Mouse (Mus musculus): ENCODE measurements around the gene Ftsj3.

The Ftsj3 gene

DNA sequence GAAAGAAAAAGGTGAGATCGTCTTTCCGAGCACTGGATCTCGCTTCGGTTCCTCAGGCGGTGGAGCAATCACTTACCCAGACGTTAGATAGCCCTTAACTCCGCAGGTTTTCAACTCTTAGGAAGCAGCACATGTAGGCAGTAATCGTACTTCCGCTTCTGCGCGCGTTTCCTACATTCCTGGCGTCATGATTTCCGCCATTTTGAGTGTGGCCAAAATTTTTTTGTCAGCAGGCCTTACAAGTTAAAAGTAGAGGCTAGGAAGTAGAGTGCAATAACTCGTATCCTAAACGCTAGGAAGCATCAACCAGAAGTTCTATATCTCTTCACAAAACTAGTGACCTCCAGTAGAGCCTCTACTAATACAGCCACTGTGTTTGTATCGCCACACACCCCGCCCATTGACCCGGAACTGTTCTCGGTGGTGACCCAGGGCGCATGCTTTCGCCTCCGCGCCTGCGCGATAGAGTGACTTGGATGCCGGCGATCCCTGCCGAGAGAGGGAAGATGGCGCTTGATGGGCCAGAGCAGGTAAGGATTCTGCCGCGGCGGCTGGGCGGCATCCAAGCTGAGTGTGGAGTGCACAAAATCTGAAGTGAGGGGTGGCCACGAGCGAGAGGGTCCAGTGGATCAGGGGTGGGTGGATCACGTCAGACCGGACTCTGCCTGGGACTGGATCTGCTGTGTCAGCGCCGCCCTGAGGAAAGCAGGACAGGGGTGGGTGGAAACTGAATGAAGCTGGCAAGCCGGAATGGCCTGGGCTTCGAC is at the start of gene Ftsj3, which contains the start of gene Psmc5:
TSS of gene Ftsj3 (minus strand) at position 395 of the 767 bp plus-strand sequence.
TSS of gene Psmc5 (plus strand) at position 470 of the 767 bp plus-strand sequence.
- DNase-seq (ENCODE audit: extremely low spot score) = peak; percentile 96

DNA sequence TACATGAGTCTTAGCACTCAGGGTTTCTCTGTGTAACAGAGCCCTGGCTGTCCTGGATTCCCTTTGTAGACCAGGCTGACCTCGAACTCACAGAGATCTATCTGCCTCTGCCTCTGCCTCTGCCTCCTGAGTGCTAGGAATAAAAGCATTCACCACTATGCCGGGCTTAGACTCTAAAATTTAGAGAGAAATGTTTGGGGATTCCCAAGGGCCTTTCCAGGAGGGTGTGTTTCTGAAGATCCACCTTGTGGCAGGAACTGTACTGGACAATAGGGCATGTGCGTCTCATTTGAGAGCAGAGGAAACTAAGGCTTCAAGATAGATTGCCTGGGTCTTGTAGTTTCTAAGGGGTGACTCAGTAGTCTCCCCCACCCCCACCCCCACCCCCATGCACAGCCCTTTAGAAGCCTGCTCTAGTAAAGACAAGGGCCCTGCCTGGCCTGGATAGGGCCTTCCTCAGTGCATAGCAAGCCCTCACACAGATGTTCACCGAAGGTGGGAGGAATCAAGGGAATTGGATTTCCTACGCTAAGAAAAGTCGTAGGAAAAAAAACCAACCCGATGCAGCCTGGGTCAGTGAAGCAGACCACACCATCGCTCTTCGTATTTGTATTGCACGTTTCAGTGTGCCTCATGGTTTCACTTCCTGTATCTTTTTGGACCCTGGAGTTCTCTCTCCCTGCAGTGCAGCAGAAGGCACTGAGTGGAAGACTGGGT is 49.6 kb upstream of the Ftsj3 start:
- no peak for DNase-seq (ENCODE audit: extremely low spot score)

DNA sequence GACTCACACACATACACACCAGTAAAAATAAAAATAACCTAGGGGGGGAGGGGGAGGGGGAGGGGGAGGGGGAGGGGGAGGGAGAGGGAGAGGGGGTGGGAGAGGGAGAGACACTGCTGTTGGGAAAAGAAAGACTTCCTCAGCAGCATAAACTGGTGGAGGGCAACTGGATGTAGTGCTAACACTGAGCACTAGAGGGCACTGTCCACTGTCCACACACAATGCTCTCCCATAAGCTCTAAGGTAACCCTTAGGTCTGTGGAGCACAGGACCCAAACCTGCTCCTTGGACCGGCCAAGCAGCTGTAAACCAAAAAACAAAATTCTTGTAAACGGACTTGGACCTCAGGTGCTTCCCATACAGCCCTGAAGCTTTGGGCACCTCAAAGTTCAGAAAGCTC is 46.8 kb upstream of the Ftsj3 start:
- peak; percentile 74 for DNase-seq (ENCODE audit: extremely low spot score)

DNA sequence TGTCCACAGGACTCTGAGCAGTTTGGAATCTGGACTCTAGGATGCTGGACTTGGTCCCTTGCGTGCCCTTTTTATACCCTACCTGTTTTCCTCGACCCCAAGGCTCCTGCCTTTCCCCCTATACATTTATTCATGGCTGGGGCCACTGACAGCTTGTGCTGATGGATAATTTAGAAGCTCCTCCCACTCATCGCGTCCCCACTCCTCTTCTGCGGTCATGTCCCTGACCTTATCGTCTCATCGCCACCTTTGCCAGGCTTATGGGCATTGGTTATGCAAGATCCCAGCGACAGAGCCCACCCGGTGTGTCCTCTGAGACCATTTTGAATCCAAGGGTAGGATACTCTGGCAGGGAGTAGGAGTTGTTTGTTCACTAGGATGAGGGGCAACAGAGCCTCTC is 45.9 kb upstream of the Ftsj3 start, which contains the start of gene Gh:
TSS of gene Gh (minus strand) at position 101 of the 400 bp plus-strand sequence.
- no peak for DNase-seq (ENCODE audit: extremely low spot score)

DNA sequence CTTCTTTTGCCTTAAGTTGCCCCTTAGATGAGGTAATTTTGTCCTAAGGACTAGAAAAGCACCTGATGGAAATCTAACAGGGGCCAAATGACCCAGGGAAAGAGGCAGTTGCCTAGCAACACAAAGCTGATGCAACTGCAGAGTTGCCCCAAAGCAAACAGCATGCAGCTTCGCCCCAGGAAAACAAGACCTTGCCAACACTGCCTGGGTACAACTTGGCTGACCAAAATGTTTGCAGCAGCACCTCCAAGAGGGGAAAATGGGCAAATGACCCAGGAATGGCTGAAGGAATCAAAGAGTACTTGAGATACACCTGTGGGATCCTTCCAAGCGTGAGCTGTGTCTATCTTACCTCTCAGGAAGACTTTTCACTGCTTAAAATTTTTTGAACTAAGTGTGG is 36.0 kb upstream of the Ftsj3 start:
- no peak for DNase-seq (ENCODE audit: extremely low spot score)

DNA sequence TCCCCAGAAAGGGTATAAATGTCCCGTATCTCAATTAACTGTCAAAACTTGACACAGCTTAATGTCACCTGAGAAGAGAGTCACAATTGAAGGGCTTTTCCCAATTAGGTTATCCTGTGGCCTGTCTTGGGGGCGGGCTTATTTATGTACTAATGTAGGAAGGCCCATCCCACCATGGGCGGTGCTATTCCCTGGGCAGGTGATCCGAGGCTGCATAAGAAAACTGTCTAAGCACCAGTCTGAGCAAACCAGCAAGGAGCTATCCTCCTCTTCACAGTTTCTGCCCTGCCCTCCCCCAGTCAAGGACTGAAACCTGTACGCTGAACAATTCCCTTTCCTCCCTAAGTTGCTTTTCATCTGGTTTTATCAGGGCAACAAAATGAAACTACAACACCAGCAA is 34.5 kb upstream of the Ftsj3 start:
- DNase-seq (ENCODE audit: extremely low spot score) = no peak

DNA sequence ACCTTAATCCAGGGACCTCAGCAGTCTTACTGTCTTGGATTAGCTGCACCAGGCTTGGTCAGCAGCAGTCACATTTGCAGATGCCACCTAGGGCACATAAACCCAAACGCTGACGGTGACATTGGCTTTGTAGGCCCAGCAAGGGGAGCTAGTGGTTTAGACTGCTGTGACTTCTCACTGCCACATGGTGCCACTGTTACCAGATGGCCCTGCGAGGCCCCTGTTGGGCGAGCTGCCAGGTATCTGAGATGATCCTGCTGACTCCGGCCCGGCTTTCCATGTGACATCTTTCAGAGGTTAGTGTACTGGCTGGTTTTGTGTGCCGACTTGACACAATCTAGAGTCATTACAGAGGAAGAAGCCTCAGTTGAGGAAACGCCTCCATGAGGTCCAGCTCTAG is 33.5 kb upstream of the Ftsj3 start:
- DNase-seq (ENCODE audit: extremely low spot score) = no peak

DNA sequence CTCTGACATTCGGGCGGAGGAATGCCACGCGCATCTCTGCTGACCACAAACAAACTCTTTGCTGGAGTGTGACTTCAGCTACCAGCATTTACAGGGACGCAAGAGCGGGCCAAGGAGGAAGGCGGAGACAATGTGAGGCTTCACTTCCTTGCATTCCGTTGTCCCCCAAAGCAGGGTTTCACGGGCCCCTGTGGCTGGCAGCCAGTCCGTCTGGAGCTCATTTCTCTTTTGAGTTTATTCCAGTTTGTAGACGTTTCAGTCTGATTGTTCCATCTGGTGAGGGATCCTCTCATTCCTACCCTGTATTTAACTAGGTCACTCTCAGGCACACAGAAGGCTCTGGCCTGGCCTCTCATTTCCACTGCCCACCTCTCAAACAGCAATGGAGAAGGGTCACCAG is 31.1 kb upstream of the Ftsj3 start:
- no peak for DNase-seq (ENCODE audit: extremely low spot score)

DNA sequence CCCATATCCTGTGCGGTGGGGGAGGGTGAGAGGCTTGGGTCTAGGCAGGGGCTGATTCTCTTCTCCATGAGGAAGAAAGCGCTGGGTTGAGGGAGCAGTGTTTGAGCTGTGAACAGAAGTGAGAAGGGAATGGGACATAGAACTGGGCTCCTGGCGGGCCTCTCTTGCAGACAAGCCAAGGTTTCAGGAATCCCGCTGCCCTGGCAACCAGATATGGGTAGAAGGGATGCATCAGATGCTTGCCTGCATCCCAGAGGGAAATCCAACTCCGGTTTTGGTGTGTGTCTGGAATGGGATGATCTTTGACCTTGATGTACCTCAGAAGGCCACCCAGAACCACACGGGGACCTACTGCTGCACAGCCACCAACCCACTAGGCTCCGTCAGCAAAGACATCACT is 30.3 kb upstream of the Ftsj3 start:
- no peak for DNase-seq (ENCODE audit: extremely low spot score)

DNA sequence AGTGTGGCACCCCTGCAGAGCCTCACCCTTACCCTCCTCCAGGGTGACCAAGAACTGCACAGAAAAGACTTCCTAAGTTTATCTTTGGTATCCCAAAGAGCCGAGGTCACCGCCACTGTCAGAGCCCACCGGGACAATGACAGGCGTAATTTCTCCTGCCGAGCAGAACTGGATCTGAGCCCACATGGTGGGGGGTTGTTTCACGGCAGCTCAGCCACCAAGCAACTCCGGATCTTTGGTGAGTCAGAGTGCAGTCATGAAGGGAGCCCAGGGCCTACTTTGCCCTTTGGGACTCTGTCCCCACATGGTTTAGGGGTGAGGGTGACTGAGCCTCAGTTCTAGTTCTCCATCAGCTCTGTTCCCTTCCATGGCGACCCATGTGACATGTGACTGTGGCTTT is 28.2 kb upstream of the Ftsj3 start:
- DNase-seq (ENCODE audit: extremely low spot score) = no peak

DNA sequence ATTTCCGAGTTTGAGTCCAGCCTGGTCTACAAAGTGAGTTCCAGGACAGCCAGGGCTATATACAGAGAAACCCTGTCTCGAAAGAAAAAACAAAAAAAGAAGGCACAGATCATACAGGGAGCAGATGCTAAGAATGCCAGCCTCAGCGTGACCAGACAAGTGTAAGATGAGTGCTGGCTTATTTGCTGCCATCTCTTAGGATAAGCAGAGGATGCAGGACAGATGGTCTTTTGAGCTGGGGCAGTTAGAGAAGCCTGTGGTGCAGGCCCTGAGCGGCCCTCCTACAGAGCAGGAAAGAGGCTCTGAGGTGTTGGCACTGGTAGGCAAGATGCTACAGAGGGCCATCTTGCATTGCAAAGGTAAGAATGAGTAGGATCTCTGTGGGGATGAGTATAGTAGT is 27.5 kb upstream of the Ftsj3 start:
- DNase-seq (ENCODE audit: extremely low spot score) = no peak

DNA sequence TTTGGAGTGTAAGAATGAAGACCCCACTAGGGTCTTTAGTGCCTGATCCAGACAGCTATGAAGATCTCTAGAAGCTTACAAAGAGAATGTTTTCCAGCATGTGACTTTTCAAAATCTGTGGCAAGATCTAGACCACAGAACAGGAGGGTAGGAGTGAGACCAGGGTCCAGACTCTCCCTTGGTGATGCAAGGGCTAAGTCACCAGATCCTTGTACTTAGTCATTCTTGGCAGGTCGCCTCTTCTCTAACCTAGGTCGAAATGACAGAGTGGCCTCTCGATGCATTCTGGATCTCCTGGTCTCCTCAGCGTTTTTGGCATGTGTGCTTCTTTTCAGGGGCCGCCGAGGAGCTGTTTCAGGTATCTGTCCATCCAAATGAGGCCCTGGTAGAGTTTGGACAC is 26.6 kb upstream of the Ftsj3 start:
- DNase-seq (ENCODE audit: extremely low spot score) = no peak

DNA sequence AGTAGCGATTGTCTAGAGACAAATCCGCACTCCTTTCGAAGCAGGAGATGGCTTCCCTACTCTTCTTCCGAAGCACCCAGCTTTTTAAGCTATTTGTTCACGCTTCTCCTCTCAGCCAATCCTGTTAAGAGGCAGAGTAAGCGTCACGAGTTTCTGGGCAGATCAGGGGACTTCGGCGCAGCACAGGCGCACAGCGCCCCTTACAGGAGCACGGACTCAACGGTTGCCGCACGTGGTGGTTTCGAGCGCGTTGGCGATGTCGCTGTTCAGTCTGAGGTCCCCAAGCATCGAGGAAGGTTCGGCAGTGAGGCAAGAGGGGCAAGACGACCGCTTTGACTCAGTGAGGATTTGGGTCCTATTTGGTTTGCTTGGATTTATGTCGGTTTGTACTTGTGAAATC is 20.6 kb upstream of the Ftsj3 start, which contains the start of gene Tcam1:
TSS of gene Tcam1 (plus strand) at position 219 of the 400 bp plus-strand sequence.
- DNase-seq (ENCODE audit: extremely low spot score) = peak; percentile 92

DNA sequence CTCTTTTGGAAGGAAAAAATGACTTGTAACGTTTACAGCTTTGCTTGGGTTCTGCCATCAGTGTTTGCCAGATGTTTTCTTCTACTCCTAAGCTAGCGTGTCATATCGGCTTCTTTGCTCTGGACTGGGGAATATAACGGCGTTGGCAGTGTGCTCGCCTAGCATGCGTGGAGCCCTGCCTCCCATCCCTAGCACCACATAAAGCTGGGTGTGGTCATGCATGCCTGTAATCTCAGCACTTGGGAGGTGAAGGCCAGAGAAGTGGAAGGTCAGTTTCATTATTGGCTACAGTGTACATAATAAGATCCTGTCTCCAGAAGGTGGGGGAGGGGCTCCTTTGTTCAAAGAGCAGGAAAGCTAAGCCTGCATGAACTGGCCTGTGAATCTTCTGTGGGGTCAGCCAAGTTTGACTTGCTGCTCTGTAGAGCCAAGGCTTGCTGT is 19.1 kb upstream of the Ftsj3 start:
- no peak for DNase-seq (ENCODE audit: extremely low spot score)

DNA sequence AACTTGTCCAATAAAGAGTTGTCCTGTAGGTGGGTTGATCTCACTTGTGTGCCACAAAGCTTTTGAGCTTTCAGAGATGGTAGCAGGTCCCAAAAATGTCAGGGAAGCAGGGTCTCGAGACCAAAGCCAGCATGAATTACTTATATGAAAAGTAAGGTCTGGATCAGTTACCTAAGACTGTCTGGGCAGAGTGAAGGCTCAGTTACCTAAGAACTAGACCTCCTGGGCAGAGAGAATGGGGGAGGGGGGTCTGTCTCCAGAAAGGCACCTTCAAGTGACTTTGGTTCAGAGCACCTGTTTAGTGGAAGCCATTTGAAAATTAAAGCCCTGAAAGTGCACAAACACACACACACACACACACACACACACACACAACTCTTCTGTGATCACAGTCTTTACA is 18.5 kb upstream of the Ftsj3 start:
- no peak for DNase-seq (ENCODE audit: extremely low spot score)

DNA sequence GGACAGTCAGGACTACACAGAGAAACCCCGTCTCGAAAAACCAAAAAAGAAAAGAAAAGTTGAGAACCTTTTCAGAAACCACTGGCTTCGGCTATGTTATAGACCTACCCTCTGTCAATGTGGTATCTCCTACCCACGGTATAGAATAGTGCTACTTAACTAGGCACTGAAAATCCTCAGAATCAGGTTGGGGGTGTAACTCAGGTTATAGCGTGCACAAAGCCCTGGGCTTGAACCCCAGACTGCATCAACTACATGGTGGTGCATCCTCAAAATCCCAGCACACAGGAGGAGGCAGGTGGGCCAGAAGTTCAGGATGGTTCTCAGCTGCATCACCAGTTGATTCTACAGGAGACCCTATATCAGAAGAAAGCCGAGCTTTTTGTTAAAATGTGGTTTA is 17.9 kb upstream of the Ftsj3 start:
- DNase-seq (ENCODE audit: extremely low spot score) = no peak

DNA sequence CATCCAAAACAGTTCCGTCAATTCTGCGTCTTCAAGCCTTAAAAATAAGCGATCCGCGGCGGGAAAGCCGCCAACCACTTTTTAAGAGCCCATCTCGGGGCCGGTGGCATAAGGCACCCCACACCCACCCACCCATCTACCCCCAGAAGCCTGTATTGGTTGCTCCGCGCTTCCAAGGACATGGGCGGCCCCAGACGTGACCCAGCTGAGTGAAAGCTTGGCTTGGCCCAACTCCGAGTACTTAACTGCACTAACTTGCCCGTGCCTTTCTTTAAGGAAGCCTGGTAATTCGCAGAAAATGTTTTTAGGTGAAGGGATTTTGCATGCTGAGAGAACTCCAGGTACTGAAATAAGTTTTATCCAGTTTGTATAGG is 17.4 kb upstream of the Ftsj3 start:
- DNase-seq (ENCODE audit: extremely low spot score) = no peak

DNA sequence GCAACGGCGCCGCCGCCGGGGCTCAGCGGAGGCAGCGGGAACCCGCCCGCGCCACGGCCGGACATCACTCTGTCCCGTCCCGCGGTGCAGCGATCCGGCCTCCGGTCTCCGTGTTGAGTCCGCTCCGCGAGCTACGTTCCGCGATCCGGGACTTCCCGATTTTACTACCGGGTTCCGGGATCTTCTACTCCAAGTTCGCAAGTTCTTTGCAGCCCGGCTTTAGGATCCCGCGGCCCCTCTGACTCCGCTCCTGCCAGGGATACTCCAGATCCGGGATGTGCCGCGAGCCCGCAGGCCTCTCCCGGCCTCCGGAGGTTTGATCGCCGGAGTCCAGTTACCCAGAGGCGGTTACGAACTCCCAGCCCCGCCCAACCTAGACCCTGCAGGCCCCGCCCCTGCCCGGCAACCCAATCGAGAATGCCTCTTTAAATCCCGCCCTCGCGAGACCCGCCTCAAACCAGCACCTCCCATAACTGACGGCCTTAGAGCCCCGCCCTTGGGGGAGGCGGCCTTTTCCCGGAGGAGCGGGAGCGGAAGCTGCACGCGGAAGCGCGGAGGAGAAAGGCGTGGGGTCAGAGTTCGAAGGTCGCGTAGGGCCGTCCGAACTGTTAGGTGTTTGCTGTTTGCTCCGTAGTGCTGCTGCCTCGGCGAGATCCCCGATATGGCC is 16.9 kb upstream of the Ftsj3 start, which contains the start of gene Smarcd2:
TSS of gene Smarcd2 (minus strand) at position 329 of the 667 bp plus-strand sequence.
- DNase-seq (ENCODE audit: extremely low spot score) = peak; percentile 100

DNA sequence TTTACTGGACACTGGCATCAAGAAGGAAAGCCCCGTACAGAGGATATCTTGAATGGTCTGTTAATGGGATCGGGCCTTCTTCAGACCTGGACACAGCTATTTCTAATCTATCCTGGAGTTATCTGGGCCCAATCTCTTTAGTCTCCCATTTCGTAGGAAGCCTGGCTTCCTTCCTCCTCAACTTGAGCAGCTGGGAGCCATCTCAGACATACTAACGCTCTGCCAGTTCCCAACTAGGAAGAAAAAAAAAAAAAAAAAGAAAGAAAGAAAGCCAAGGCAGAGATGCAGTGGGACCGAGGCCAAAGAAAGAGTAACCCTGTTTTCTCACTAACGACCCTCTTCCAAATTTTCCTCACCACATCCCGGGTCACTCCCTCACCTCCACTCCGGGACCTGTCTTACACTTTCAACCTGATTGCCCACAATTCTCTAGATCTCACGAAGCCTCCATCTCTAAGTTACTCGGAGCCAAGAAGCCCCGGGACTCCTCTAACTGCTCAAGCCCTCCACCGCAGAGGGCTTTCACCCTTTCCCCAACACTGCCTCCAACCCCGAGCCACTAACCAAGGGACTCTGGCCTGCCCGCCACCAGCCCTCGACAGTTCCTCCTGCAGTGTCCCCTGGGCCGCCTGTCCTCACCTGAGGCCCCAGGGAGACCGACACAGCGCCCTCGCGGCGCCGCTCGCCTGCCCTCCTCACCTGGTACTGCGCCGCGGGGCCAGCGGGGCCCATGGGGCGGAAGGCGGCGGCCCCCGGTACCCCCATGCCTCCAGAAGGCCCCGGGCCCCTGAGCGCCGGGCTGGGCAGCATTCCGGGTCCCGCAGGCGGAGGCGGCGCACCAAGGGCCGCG is 16.1 kb upstream of the Ftsj3 start:
- DNase-seq (ENCODE audit: extremely low spot score) = no peak

DNA sequence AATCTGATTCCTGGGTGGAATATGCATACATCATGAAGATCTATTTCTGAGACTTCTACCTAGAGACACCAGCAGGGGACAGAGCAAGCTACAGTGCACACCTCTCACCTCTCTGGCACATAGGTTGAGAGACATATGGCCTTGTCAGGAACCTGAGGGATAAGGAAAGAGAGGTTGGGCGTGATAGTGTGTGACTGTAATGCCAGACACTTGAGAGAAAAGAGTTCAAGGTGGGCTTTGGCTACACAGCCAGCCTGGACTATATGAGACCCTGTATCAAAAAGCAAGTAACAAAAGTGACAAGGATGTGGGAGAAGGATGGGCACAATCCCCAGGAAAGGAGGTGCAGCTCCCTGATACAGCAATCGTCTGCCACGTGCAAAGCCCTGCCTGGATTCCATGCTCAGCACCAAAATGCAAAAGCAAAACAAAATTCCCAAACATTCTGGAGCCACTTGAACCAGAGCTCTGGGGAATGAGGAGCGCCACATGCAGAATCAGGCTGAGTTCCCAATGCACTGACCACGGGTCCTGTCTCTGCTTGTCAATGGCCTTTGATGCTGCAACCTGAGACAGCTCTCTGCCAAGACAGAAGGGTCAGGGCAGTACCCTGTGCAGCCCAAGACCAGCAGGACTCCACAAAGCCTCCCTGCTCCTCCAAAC is 15.4 kb upstream of the Ftsj3 start:
- DNase-seq (ENCODE audit: extremely low spot score) = peak; percentile 36

DNA sequence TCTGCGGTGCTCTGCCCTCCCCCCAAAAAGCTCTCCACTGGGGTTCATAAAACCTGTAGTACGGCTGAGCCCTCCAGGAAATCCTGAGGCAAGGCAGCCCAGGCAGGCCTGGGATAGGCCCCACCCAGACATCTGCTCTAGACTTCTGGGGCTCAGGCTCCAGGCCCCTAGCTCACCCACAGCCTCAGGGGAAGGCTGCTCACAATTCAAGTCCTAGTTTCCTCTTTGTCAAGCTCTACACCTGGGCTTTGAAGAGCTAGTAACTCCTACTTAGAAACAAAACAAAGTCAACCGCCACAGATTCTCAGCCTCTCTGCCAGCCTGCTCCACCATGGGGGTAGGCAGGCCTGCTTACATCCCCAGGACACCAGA is 13.2 kb upstream of the Ftsj3 start:
- DNase-seq (ENCODE audit: extremely low spot score) = peak; percentile 40
